Mouse (Mus musculus): ENCODE measurements around the gene Gimap7. TPM values are rescaled to one million over a fixed set of nuclear protein-coding genes. Genes with fewer than 3 reads are reported as not detected.
A peak's percentile ranks its signal among the peaks of the same experiment; 100 is the strongest.

Gimap7 gene
- total RNA-seq, 2 experiments from 2014 or later = not detected

DNA sequence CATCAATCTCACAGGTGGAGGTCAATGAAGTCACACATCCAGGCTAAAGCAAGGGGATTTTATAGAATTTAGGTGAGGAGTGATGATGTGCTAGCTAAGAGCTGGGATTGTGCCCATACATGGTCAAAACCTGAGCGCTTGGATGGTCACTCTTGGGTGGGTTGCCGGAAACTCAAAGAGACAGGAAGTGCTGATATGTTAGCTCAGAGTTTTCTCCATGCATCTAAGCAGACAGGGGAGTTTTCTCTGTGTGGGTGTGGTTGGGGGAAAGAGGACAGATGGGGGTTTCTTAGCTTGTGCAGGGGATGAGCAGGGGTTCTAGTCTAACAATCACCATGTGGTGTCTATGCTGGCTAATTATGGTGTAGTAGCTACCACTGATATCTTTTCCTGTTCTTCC is 29.1 kb upstream of the Gimap7 start:
- DNase-seq (ENCODE audit: low spot score) = no peak

DNA sequence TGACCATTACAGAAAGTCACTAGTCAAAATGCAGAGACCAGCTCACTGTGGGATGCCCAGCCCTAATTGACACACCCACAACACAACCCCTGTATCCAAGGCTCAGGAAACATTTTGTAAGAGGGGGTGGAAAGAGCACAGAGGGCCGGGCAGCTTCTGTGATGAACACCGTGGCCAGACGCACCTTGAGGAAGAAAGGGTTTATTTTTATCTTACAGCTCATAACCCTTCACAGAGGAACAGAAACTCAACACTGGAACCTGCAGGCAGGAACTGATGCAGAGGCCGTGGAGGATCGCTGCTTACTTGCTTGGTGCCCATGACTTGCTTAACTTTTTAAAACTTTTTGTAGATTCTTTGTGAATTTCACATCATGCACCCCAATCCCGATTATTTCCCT is 25.5 kb upstream of the Gimap7 start:
- no peak for DNase-seq (ENCODE audit: low spot score)

DNA sequence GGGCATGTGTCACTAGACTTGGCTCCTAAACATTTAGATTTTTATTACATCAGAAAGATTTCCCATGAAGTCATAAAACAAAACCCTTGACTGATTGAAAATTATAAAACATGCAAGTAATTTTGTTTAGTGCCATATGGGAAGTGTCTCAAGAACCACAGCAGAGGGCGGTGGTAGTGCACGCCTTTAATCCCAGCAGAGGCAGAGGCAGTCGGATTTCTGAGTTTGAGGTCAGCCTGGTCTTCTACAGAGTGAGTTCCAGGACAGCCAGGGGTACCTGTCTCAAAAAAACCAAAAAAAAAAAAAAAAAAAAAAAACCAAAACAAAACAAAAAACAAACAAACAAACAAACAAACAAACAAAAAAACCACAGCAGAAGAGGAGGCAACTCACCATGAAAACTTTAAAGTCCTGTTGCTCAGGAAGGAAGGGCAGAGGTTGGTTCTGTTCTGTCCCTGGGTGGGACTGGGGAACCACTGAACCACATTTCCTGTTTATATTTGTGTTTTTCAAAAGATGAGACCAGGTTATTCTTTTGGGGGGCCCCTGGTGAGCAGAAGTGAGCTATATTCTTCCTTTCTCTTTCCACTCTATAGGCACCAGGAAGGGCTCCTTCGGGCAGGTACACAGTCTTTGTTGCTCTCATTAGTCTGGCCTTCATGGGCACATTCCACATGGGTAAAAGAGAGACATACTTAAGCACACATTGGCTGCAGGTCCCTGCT is 21.4 kb upstream of the Gimap7 start:
- no peak for DNase-seq (ENCODE audit: low spot score)

- no peak for DNase-seq (ENCODE audit: low spot score)
These were observed 20.9 kb upstream of the Gimap7 start for GRCm38 (mm10) chr6:48697555-48697930.

- DNase-seq (ENCODE audit: low spot score) = no peak
These were observed 20.2 kb upstream of the Gimap7 start for GRCm38 (mm10) chr6:48698066-48698856.

GRCm38 (mm10) chr6:48698888-48699287 is 19.5 kb upstream of the Gimap7 start:
- no peak for DNase-seq (ENCODE audit: low spot score)

DNA sequence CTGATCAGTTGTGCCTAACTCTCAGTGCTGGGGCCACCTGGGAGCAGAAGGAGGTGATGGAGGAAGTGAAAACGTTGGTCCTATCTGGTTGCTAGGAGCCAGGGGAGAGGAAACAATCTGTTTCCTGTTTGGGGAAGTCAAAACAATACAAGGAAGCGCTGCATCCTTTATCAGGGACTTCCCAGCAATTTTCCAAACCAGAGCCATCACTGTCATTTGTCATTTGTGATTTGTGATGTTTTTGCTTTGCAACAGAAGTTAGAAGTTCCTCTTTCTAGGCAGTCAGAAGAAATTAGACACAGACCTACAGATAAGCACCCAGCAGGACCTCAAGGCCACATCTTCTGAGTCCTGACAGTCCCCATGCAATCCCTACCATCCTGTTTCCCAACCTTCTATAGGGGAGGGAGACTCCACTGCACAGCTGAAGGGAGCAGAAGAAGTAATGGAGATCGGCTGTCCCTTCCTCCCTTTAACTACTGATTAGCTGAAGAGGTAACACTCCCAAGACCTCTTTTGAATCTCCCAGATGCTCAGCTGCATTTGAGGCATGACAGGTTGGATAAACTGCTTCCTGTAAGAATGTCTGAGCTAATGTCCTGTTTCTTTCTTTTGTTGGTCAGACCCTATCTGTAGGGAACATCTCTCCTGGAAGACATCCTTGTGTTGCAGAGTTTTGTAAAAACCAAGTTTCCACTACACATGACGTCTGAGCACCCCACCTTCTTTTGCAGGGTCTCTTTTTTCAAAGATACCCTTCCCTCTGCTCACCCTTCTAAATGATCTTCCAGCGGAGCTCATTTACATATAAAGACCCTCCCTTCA is 18.0 kb upstream of the Gimap7 start:
- no peak for DNase-seq (ENCODE audit: low spot score)

DNA sequence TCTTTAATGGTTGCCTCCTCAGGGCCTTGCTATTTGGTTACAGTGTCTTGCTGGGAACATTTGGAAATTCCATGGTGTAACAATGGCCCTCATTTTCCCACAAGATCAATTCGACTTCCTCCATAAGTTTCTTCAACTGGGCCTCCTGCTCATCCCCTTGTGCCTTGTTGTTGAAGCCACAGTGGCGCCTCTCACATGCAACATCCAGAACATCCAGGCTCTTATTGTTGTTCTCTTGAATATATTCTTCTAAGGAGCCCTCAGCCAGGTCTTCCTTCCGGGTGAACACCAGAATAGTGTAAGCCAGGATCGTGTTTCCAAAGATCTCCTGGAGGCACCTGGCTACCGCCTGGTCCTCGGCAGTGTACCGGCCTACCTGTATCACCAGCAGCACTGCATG is 16.3 kb upstream of the Gimap7 start:
- DNase-seq (ENCODE audit: low spot score) = no peak

- no peak for DNase-seq (ENCODE audit: low spot score)
These were observed 15.8 kb upstream of the Gimap7 start for GRCm38 (mm10) chr6:48702601-48703000.

DNA sequence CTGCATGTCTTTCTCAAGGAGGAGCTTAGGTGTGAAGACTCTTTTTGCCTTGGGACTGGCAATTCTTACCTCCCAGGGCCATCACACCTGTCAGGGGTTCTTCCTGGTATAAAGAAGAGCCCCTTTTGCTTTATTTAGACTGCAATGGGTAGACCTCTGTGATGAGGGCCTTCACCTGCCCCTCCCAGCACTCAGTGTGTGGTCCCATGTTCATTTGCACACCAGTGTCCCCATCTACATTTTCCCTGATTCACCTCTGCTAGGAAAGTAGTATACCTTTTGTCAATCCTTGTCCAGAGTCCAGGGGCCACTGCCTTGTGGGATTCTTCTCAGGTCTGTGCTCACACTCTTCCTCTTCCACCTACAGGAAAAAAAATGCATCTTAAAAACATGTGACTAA is 14.3 kb upstream of the Gimap7 start:
- DNase-seq (ENCODE audit: low spot score) = no peak

- DNase-seq (ENCODE audit: low spot score) = no peak
These were observed 12.3 kb upstream of the Gimap7 start for GRCm38 (mm10) chr6:48706130-48706529.

- DNase-seq (ENCODE audit: low spot score) = no peak
These were observed 1.9 kb downstream of the Gimap7 start for GRCm38 (mm10) chr6:48720326-48720725.

GRCm38 (mm10) chr6:48723468-48723867 is 5.0 kb downstream of the Gimap7 start:
- DNase-seq (ENCODE audit: low spot score) = no peak

DNA sequence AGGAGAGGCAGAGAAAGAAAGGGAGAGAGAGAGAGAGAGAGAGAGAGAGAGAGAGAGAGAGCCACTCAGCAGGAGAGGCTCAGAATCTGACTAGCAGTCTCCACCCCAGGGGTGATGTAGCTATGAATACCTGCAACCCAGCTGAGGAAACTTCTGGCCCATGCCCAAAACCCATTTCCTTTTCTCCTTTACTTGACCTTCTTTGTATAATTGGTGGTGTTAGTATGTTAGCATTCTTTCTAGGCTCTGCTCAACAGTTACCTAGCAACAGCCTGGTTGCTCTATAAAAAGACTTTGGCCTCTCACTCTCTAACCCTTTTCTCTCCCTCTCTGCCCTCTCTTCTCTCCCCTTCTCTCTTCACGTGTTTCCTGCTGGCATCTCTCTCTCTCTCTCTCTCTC is 7.1 kb downstream of the Gimap7 start:
- peak; percentile 47 for DNase-seq (ENCODE audit: low spot score)

- DNase-seq (ENCODE audit: low spot score) = no peak
These were observed 9.3 kb downstream of the Gimap7 start for GRCm38 (mm10) chr6:48727761-48728160.

DNA sequence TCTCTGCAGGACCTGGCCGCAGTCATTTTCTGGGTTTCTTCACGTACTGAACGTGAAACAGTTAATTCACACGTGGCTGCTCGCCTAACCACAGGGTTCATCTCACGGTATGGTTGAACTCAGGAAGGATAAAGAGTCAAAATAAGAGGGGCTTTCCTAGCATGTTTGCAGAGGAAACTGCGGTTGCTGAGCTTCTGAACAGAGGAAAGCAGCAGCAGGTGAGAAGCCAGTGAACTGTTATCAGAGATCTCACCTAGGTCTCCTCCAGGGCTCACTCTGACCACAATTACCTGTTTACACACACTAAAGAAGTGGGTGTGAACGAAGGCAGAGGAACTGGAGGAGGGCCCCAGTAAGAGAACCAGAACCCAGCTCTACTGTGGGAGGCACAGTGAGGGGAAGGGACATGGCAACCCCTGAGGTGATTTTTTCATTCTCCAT is 14.5 kb downstream of the Gimap7 start:
- DNase-seq (ENCODE audit: low spot score) = no peak

GRCm38 (mm10) chr6:48733660-48734059 is 15.2 kb downstream of the Gimap7 start:
- DNase-seq (ENCODE audit: low spot score) = no peak

- DNase-seq (ENCODE audit: low spot score) = no peak
These were observed 18.6 kb downstream of the Gimap7 start for GRCm38 (mm10) chr6:48737053-48737452.

GRCm38 (mm10) chr6:48737688-48738087 is 19.3 kb downstream of the Gimap7 start:
- DNase-seq (ENCODE audit: low spot score) = no peak

DNA sequence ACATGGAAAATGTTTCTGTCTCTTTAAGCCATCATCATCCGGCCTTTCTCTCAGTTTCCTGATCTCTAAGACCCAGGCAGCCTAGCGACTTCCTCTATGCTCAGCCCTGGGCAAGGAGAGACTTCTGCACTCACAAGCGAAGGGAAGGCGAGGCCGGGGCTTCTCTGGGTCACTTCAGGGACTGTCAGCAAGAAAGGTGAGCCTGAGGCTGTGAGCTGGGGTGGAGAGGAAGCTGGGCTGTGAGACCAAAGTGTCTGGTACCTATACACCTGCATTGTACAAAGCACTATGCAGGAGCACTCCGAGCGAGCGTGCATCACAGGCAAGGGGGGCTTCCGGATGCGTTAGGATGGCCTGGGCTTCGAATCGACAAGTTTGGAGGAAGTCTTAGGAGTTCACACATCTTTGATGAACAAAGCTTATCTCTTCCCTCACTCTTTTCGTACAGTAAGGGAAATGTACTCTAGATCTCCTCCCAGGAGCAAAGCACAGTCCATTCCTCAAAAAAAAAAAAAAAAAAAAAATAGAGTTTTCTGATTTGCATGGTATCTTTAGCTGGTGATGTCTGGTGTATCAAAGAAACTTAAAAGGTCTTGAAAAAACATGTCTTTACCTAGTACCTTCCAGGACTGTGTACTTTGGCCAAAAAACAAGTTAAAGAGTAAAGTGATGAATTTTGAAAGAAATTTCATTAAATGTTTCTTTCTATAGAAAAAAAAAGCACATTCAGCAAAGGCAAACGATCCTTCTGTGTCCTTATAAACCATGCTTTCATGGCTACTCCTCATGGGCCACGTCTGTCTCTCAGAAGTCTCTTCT is 20.7 kb downstream of the Gimap7 start, which contains the start of gene Gimap1:
TSS of gene Gimap1 (plus strand) at position 94 of the 819 bp plus-strand sequence.
- DNase-seq (ENCODE audit: low spot score) = no peak

- no peak for DNase-seq (ENCODE audit: low spot score)
These were observed 21.3 kb downstream of the Gimap7 start for GRCm38 (mm10) chr6:48739780-48740055.

Measured in gastrocnemius, adult 18-20 months (tissue).